Mouse (Mus musculus) neural tube, embryonic 11.5 days (tissue): ENCODE measurements around the gene Leng1. TPM values are rescaled to one million over a fixed set of nuclear protein-coding genes. Genes with fewer than 3 reads are reported as not detected.
A peak's percentile ranks its signal among the peaks of the same experiment; 100 is the strongest.

Source experiments
- microRNA-seq: library from miRNA; unstranded; fragments of <30 nt; microRNA quantifications from one replicate; pipeline ENCODE4, GENCODE M21; 2016
- polyA plus RNA-seq: library from polyadenylated mRNA; unstranded; fragments of >200 nt; fragmentation: Nextera tagmentation; extraction: Ambion mirVana; gene quantifications from 2 replicates; pipeline ENCODE4 v1.2.1, GENCODE M21; 2014

Leng1 gene
- polyA plus RNA-seq, 1 experiment from 2014 or later: 18.2 TPM

Small RNAs within 50 kb of the gene (microRNA-seq; reads per million reads assigned to microRNA genes)
- gene Mir3572: 3.6 reads per million, percentile 7 among the genes with 10 or more reads in this experiment

Other genes starting within 250 kb of the Leng1 start
- gene Cacng6, start 241.6 kb downstream of the Leng1 start, polyA plus RNA-seq: 1.4 and 1.6 TPM in 2 replicates
- gene Tarm1, start 163.2 kb downstream of the Leng1 start, polyA plus RNA-seq: not detected in 2 replicates
- gene Oscar, start 49.7 kb downstream of the Leng1 start, polyA plus RNA-seq: 0.25 TPM in 1 of 2 replicates, not detected in the other
- 417 and 419 TPM in 2 replicates for gene Ndufa3, start 48.5 kb downstream of the Leng1 start, polyA plus RNA-seq
- gene Tfpt, start 35.9 kb downstream of the Leng1 start, polyA plus RNA-seq: 35.7 and 36.7 TPM in 2 replicates
- 141 and 147 TPM in 2 replicates for gene Prpf31, start 35.9 kb downstream of the Leng1 start, polyA plus RNA-seq
- gene Cnot3, start 20.6 kb downstream of the Leng1 start, polyA plus RNA-seq: 74.7 and 75.4 TPM in 2 replicates
- 2.7 and 3.3 TPM in 2 replicates for gene Tmc4, start 11.7 kb upstream of the Leng1 start, polyA plus RNA-seq
- 236 and 244 TPM in 2 replicates for gene Tsen34, start 27.0 kb upstream of the Leng1 start, polyA plus RNA-seq
- 30.2 and 33.5 TPM in 2 replicates for gene Mboat7, start 27.7 kb upstream of the Leng1 start, polyA plus RNA-seq
- 1,156 and 1,182 TPM in 2 replicates for gene Rps9, start 38.2 kb upstream of the Leng1 start, polyA plus RNA-seq
- gene Pirb, start 54.6 kb upstream of the Leng1 start, polyA plus RNA-seq: 0.08 and 0.27 TPM in 2 replicates
- not detected in 2 replicates for gene Gm15448, start 159.8 kb upstream of the Leng1 start, polyA plus RNA-seq
- not detected in 2 replicates for gene Pira2, start 179.2 kb upstream of the Leng1 start, polyA plus RNA-seq
- not detected in 2 replicates for gene Gm14548, start 232.3 kb upstream of the Leng1 start, polyA plus RNA-seq
- gene Lilra6, start 249.7 kb upstream of the Leng1 start, polyA plus RNA-seq: not detected in 2 replicates